Mouse (Mus musculus) liver, postnatal 0 days (tissue): Measurements from ENCODE around the gene Ptprj. TPM values are rescaled to one million over a fixed set of nuclear protein-coding genes. Genes with fewer than 3 reads are reported as not detected.

Source experiments
- ATAC-seq: fragments of 200-750 bp; cut with Nextera tagmentation; 2 replicates; pipeline ENCODE4 v1.8.0; 2017; ENCODE audit warnings: mild to moderate bottlenecking, moderate library complexity
- DNase-seq: peaks from one replicate; pipeline ENCODE4 v3.0.0-alpha.2; 2016
- H3K27ac ChIP-seq: fragments of 300-500 bp; sonication (generic); 2 replicates; pipeline ENCODE4 v1.5.1; 2014; ENCODE audit warnings: antibody characterized with exemption, moderate library complexity, mild to moderate bottlenecking, low read depth
- H3K27me3 ChIP-seq: fragments of 300-500 bp; sonication (generic); 2 replicates; pipeline ENCODE4 v1.6.1; 2014; ENCODE audit warnings: low read length, control low read depth, mixed read lengths; ENCODE audit not compliant: insufficient read depth
- H3K36me3 ChIP-seq: fragments of 300-500 bp; sonication (generic); replicated peaks from 2 replicates; pipeline ENCODE4 v1.6.1; 2014; ENCODE audit warnings: mild to moderate bottlenecking, control low read depth, low read length, moderate library complexity, mixed read lengths; ENCODE audit not compliant: insufficient read depth
- H3K4me1 ChIP-seq: fragments of 300-500 bp; sonication (generic); 2 replicates; pipeline ENCODE4 v1.6.1; 2014; ENCODE audit warnings: antibody characterized with exemption, mild to moderate bottlenecking, control low read depth; ENCODE audit not compliant: insufficient read depth
- H3K4me2 ChIP-seq: fragments of 300-500 bp; sonication (generic); 2 replicates; pipeline ENCODE4 v1.6.1; 2014; ENCODE audit warnings: low read depth, mild to moderate bottlenecking, low read length, moderate library complexity, mixed read lengths
- H3K4me3 ChIP-seq: fragments of 300-500 bp; sonication (generic); 2 replicates; pipeline ENCODE4 v1.5.1; 2014; ENCODE audit warnings: low read depth, low read length
- H3K9ac ChIP-seq: fragments of 300-500 bp; sonication (generic); replicated peaks from 2 replicates; pipeline ENCODE4 v1.6.1; 2014; ENCODE audit warnings: mild to moderate bottlenecking, moderate library complexity
- H3K9me3 ChIP-seq: fragments of 300-500 bp; sonication (generic); 2 replicates; pipeline ENCODE4 v1.6.1; 2016; ENCODE audit warnings: mild to moderate bottlenecking, control low read depth, low read length, mixed read lengths
- CTCF ChIP-seq: sonication (generic); IDR thresholded peaks from 2 replicates; pipeline ENCODE4 v1.5.1; 2016; ENCODE audit warnings: antibody characterized with exemption, low read depth
- EP300 ChIP-seq: IDR thresholded peaks from 2 replicates; pipeline ENCODE4 v1.6.1; 2016; ENCODE audit warnings: antibody characterized with exemption, low read depth, mild to moderate bottlenecking
- WGBS: fragments of 180-500 bp; shearing (Covaris S2); extraction: QIAGEN DNeasy Blood & Tissue Kit; methylation state at CpG from one replicate; pipeline ENCODE4 v1.1.7; 2014; ENCODE audit not compliant: insufficient replicate concordance; 5-methylcytosine and 5-hydroxymethylcytosine counted together
- polyA plus RNA-seq: library from polyadenylated mRNA; unstranded; fragments of >200 nt; fragmentation: Nextera tagmentation; extraction: Ambion mirVana; gene quantifications from 2 replicates; pipeline ENCODE4 v1.2.1, GENCODE M21; 2015

Ptprj gene
- polyA plus RNA-seq, 1 experiment from 2014 or later, result 2.8 TPM

DNA sequence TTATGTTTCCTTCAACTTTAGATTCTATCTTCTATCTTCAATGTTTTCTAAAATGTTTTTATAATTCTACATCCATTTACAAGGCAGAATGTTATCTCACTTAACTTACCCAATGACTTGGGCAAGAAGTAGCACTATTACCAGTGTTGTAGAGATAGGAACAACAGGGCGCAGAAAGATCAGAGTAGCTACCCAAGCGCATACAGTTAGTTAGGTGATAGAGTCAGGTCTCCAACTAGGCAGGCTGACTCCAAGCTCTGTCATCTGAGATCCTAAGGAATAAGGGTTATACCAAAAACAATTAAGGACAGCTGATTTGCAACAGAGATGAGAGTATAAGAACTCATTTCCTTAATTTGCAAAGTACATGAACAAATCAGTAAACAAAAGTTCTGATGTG, 9.6 kb downstream of the Ptprj start:
- WGBS, result 69% methylated on average over 2 of the region's 2 CpGs
- H3K27ac ChIP-seq, result no peak overlapping the region
- H3K4me2 ChIP-seq, result no peak overlapping the region
- H3K36me3 ChIP-seq, result no peaks in the 10 kb centered on the region
- H3K9ac ChIP-seq, result no peak overlapping the region
- H3K4me3 ChIP-seq, result no peak overlapping the region
- no peaks in the 10 kb centered on the region for H3K9me3 ChIP-seq
- TF ChIP-seq CTCF (no peak), EP300 (no peak)
- peaks cover 42% of the 10 kb centered on the region for H3K4me1 ChIP-seq
- ATAC-seq (no peak), DNase-seq (no peak)
- no peaks in the 10 kb centered on the region for H3K27me3 ChIP-seq

DNA sequence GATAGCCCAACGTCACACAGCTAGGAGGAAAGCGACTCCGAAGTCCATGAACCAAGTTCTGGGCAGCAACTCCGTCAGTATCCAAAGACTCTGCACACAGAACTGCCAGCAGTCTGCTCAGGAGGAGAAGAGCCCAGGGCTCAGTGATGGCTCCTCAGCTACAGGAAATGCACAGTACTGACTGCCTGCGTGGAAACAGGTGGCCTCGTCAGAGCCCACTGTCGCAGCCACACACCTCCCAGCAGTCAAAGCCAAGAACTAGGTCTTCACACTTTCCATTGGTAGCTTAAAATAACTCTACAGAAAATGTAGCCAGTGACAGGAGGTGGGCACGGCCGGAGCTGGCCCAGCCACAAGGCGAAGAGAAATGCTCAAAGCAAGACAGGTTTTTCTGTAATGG, 10.2 kb downstream of the Ptprj start:
- H3K4me1 ChIP-seq, result peaks cover 42% of the 10 kb centered on the region
- no peaks in the 10 kb centered on the region for H3K27me3 ChIP-seq
- DNase-seq (no peak), ATAC-seq (no peak)
- TF ChIP-seq EP300 (no peak), CTCF (no peak)
- no peaks in the 10 kb centered on the region for H3K9me3 ChIP-seq
- no peak overlapping the region for H3K4me2 ChIP-seq
- H3K4me3 ChIP-seq, result no peak overlapping the region
- WGBS, result 65% methylated on average over 10 of the region's 10 CpGs
- no peaks in the 10 kb centered on the region for H3K36me3 ChIP-seq
- H3K27ac ChIP-seq, result no peak overlapping the region
- H3K9ac ChIP-seq, result no peak overlapping the region

DNA sequence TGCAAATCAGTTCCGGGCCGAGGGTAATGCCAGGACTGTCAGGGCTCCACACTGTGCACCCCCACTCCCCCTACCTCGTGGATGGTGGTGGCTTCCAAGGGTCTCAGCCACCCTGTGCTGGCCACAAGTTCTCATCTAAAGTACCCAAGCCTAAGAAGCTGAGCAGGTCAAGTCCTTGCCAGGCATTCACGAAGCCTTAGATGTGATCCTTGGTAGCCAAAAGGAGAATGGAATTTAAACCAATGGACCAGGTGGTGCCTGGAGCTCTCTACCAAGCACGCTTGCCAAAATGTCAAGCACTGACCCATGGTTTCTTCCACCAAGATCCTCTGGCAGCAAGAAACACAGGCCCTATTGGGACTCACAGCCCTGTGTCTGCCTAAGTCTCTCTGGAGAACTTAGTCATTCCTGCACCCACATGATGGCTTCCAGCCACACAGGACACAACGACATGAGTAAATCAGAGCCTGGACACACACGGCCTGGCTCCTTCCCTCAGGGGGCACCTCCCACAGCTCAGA, 11.4 kb downstream of the Ptprj start:
- no peaks in the 10 kb centered on the region for H3K36me3 ChIP-seq
- H3K4me2 ChIP-seq, result no peak overlapping the region
- H3K27ac ChIP-seq, result no peak overlapping the region
- 80% methylated on average over 7 of the region's 7 CpGs for WGBS
- H3K9ac ChIP-seq, result no peak overlapping the region
- H3K9me3 ChIP-seq, result no peaks in the 10 kb centered on the region
- H3K4me1 ChIP-seq, result peaks cover 47% of the 10 kb centered on the region
- H3K27me3 ChIP-seq, result no peaks in the 10 kb centered on the region
- DNase-seq (no peak), ATAC-seq (no peak)
- no peak for TF ChIP-seq EP300
- no peak overlapping the region for H3K4me3 ChIP-seq

DNA sequence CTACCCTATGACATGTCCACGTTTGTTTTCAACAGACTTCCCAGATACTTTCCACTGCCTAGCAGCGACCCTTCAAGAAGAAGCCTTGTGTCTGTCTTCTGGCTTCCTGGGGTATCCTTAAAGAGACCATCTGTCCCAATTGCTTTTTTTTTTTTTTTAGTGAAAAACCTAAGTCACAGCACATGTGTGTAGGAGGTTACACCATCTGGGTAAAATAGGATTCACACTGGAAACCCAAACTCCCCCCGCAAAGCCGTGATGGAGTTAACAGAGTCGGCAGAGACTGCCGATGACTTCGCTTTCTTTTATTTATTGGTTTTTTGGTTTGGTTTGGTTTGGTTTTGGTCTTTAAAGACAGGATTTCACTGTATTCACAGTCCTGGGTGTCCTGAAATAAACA, 12.4 kb downstream of the Ptprj start:
- H3K4me1 ChIP-seq, result peaks cover 50% of the 10 kb centered on the region
- WGBS, result 88% methylated on average over 7 of the region's 7 CpGs
- H3K27ac ChIP-seq, result no peak overlapping the region
- no peak overlapping the region for H3K4me2 ChIP-seq
- H3K4me3 ChIP-seq, result no peak overlapping the region
- TF ChIP-seq CTCF (no peak), EP300 (no peak)
- no peaks in the 10 kb centered on the region for H3K9me3 ChIP-seq
- no peaks in the 10 kb centered on the region for H3K27me3 ChIP-seq
- DNase-seq, result no peak
- H3K36me3 ChIP-seq, result no peaks in the 10 kb centered on the region
- H3K9ac ChIP-seq, result no peak overlapping the region; the same call in 1 of the 2 replicates
- no peak for ATAC-seq

DNA sequence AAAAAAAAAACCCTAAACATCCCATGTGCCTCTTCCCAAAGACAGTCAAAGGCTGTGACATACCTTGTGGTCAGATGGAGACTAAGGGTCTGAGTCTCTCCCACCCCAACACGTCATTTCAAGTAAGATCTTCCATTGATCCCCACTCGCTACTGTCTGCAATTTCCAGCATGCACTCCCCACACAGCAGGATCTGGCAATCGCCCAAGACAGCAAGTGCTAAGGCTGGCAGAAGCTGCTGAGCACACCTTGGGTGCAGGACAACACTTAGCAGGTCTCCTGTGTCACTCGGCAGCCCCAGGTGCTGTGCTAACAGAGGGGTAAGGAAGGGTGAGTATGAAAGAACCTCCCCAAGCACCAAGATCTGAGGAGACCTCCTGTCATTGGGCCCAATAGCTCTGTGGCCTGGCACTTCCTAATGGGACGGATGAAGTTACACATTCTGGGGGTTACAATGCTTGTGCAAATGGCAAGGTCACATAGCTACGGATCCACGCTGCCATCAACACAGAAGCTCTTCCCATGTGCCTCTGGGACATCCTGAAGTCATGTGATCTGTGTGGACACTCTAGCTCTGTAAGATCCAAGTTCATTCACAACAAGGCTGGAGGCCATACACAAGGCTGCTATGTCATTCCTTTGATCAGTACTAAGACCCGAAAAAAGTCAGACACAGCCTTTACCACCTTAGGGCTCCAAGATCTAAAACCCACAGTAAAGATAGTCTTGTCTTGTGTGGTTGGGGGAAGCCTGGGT, 13.5 kb downstream of the Ptprj start:
- peaks cover 57% of the 10 kb centered on the region for H3K4me1 ChIP-seq

DNA sequence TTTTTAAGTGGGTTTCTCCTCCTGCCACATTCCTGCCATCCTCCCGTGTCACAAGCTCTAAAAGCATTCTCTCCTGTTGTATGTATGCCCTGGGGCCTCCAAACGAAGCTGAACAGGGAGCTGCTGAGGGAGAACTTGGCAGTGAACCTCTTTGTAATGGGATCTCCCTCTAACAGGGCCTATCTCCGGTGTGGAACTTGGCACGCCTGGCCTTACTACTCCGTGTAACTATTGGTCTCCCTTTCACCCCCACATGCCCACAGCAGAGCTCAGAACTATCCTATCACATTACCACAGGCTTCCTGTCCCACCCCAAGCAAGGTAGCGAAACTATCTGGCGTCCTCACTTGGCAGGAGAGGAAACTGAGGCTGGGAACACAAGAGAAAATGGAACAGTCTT, 14.4 kb downstream of the Ptprj start:
- Histone ChIP-seq H3K9me3 (no peaks in the 10 kb centered on the region), H3K27ac (peak overlapping the region; percentile 89), H3K4me2 (peak overlapping the region; percentile 50), H3K36me3 (no peaks in the 10 kb centered on the region), H3K27me3 (no peaks in the 10 kb centered on the region), H3K9ac (peak overlapping the region; percentile 49), H3K4me3 (no peak overlapping the region), H3K4me1 (peaks cover 66% of the 10 kb centered on the region)
- 35% methylated on average over 7 of the region's 7 CpGs for WGBS
- peak; percentile 43 for DNase-seq
- peak; percentile 53 for ATAC-seq
- peak; percentile 24 for TF ChIP-seq CTCF
- TF ChIP-seq EP300, result peak; percentile 74

More for the DNA sequence above, 13.5 kb downstream of the Ptprj start:
- no peak overlapping the region for H3K4me3 ChIP-seq
- H3K4me2 ChIP-seq, result peak overlapping the region; percentile 50; the same call in 1 of the 2 replicates
- WGBS, result 47% methylated on average over 8 of the region's 8 CpGs
- H3K9me3 ChIP-seq, result no peaks in the 10 kb centered on the region
- H3K36me3 ChIP-seq, result no peaks in the 10 kb centered on the region
- DNase-seq (peak; percentile 68), ATAC-seq (peak; percentile 8; the same call in 1 of the 2 replicates)
- H3K27me3 ChIP-seq, result no peaks in the 10 kb centered on the region
- H3K27ac ChIP-seq, result peak overlapping the region; percentile 89
- TF ChIP-seq CTCF (no peak), EP300 (no peak)
- H3K9ac ChIP-seq, result no peak overlapping the region
